Mouse (Mus musculus) CD4-positive helper T cell, adult 2 months (primary cell): ENCODE data around the gene Nfs1.
A peak's percentile ranks its signal among the peaks of the same experiment; 100 is the strongest.
"Not testable (repeated sequence)": the region's sequence is repeated elsewhere in the genome, so short reads cannot be mapped to it uniquely, and the experiment has no call there.

ENCODE experiments used
- DNase-seq: peaks from one replicate; pipeline ENCODE4 v3.0.0-alpha.2; 2012; ENCODE audit warnings: low read depth, missing footprints, low spot score

Nfs1 gene

GRCm38 (mm10) chr2:156145486-156146130 lies 1.6 kb upstream of the Nfs1 start:
- DNase-seq: no peak

GRCm38 (mm10) chr2:156143367-156143766 lies 619 bp downstream of the Nfs1 start:
- no peak for DNase-seq

- no peak for DNase-seq
Measured at GRCm38 (mm10) chr2:156142820-156143219, 1.2 kb downstream of the Nfs1 start.

GRCm38 (mm10) chr2:156135695-156136094 lies 8.3 kb downstream of the Nfs1 start:
- no peak for DNase-seq

- no peak for DNase-seq
Measured at GRCm38 (mm10) chr2:156134161-156134560, 9.8 kb downstream of the Nfs1 start.

GRCm38 (mm10) chr2:156126992-156127391 lies 17.0 kb downstream of the Nfs1 start, which contains the start of gene Gm28036:
TSS of gene Gm28036 (minus strand) at chr2:156127092.
- DNase-seq: no peak

GRCm38 (mm10) chr2:156123731-156124130 lies 20.3 kb downstream of the Nfs1 start:
- DNase-seq: no peak

GRCm38 (mm10) chr2:156119566-156119965 lies 24.4 kb downstream of the Nfs1 start:
- DNase-seq: no peak

GRCm38 (mm10) chr2:156112080-156112423 lies 31.9 kb downstream of the Nfs1 start:
- DNase-seq: not testable (repeated sequence)

- peak; percentile 95 for DNase-seq
Measured at GRCm38 (mm10) chr2:156111358-156112079, 32.5 kb downstream of the Nfs1 start, which contains the start of the genes Cpne1 and Rbm12. TSS of gene Cpne1 (minus strand) at chr2:156111965. TSS of gene Rbm12 (minus strand) at chr2:156111978.

- DNase-seq: peak; percentile 42
Measured at GRCm38 (mm10) chr2:156110627-156111357, 33.2 kb downstream of the Nfs1 start.

- DNase-seq: no peak
Measured at GRCm38 (mm10) chr2:156091926-156092325, 52.1 kb downstream of the Nfs1 start.

GRCm38 (mm10) chr2:156089799-156090198 lies 54.2 kb downstream of the Nfs1 start:
- no peak for DNase-seq

GRCm38 (mm10) chr2:156087391-156088110 lies 56.4 kb downstream of the Nfs1 start:
- no peak for DNase-seq

GRCm38 (mm10) chr2:156084541-156084940 lies 59.4 kb downstream of the Nfs1 start:
- DNase-seq: no peak

- no peak for DNase-seq
Measured at GRCm38 (mm10) chr2:156080391-156080790, 63.6 kb downstream of the Nfs1 start.

GRCm38 (mm10) chr2:156079674-156080073 lies 64.3 kb downstream of the Nfs1 start:
- DNase-seq: no peak

- DNase-seq: no peak
Measured at GRCm38 (mm10) chr2:156079183-156079560, 64.8 kb downstream of the Nfs1 start.

GRCm38 (mm10) chr2:156078421-156079182 lies 65.4 kb downstream of the Nfs1 start:
- DNase-seq: no peak

- DNase-seq: no peak
Measured at GRCm38 (mm10) chr2:156077461-156077860, 66.5 kb downstream of the Nfs1 start.

- DNase-seq: no peak
Measured at GRCm38 (mm10) chr2:156073725-156074124, 70.3 kb downstream of the Nfs1 start.
